Mouse (Mus musculus) lung, embryonic 16.5 days (tissue): ENCODE results near the gene Clec4g. TPM values are rescaled to one million over a fixed set of nuclear protein-coding genes. Genes with fewer than 3 reads are reported as not detected.

Source experiments
- ATAC-seq: fragments of 200-750 bp; cut with Nextera tagmentation; 2 replicates; pipeline ENCODE4 v1.8.0; 2017; ENCODE audit warnings: low read depth, mild to moderate bottlenecking, moderate library complexity
- H3K27ac ChIP-seq: fragments of 300-500 bp; sonication (generic); 2 replicates; pipeline ENCODE4 v1.5.1; 2014; ENCODE audit warnings: mild to moderate bottlenecking, control low read depth, low read length
- H3K27me3 ChIP-seq: fragments of 300-500 bp; sonication (generic); 2 replicates; pipeline ENCODE4 v1.6.1; 2014; ENCODE audit warnings: low read depth, low read length, mixed read lengths; ENCODE audit not compliant: control insufficient read depth, insufficient read depth
- H3K36me3 ChIP-seq: fragments of 300-500 bp; sonication (generic); 2 replicates; pipeline ENCODE4 v1.6.1; 2014; ENCODE audit warnings: low read length; ENCODE audit not compliant: control insufficient read depth, insufficient read depth
- H3K4me1 ChIP-seq: fragments of 300-500 bp; sonication (generic); replicated peaks from 2 replicates; pipeline ENCODE4 v1.6.1; 2014; ENCODE audit warnings: low read length, mixed read lengths; ENCODE audit not compliant: control insufficient read depth, insufficient read depth
- H3K4me2 ChIP-seq: fragments of 300-500 bp; sonication (generic); 2 replicates; pipeline ENCODE4 v1.6.1; 2014; ENCODE audit warnings: low read depth, low read length, control low read depth
- H3K4me3 ChIP-seq: fragments of 300-500 bp; sonication (generic); 2 replicates; pipeline ENCODE4 v1.5.1; 2014; ENCODE audit warnings: mild to moderate bottlenecking, low read length, control low read depth
- H3K9ac ChIP-seq: fragments of 300-500 bp; sonication (generic); 2 replicates; pipeline ENCODE4 v1.6.1; 2014; ENCODE audit warnings: low read length, control low read depth
- H3K9me3 ChIP-seq: fragments of 300-500 bp; sonication (generic); 2 replicates; pipeline ENCODE4 v1.6.1; 2016; ENCODE audit warnings: low read length; ENCODE audit not compliant: control insufficient read depth
- WGBS: fragments of 180-500 bp; shearing (Covaris S2); extraction: QIAGEN DNeasy Blood & Tissue Kit; methylation state at CpG from one replicate; pipeline ENCODE4 v1.1.7; 2014; 5-methylcytosine and 5-hydroxymethylcytosine counted together
- polyA plus RNA-seq: library from polyadenylated mRNA; unstranded; fragments of >200 nt; fragmentation: Nextera tagmentation; extraction: Ambion mirVana; gene quantifications from 2 replicates; pipeline ENCODE4 v1.2.1, GENCODE M21; 2015

Clec4g gene
- polyA plus RNA-seq, 1 experiment from 2014 or later, result 0.43 TPM

- peaks cover 12% of the 10 kb centered on the region for H3K36me3 ChIP-seq
- no peak overlapping the region for H3K27ac ChIP-seq
- no peaks in the 10 kb centered on the region; the same call in 1 of the 2 replicates for H3K9me3 ChIP-seq
- ATAC-seq, result no peak
- H3K9ac ChIP-seq, result no peak overlapping the region
- WGBS, result 41% methylated on average over 3 of the region's 3 CpGs
- no peak overlapping the region for H3K4me3 ChIP-seq
- H3K4me2 ChIP-seq, result no peak overlapping the region
- H3K4me1 ChIP-seq, result peaks cover 14% of the 10 kb centered on the region
- H3K27me3 ChIP-seq, result no peaks in the 10 kb centered on the region
These were observed 45.8 kb downstream of the Clec4g start for GRCm38 (mm10) chr8:3674671-3675070.

GRCm38 (mm10) chr8:3671980-3672491 lies 48.4 kb downstream of the Clec4g start, which contains the start of gene Fcor:
TSS of gene Fcor (minus strand) at chr8:3672362.
- Histone ChIP-seq H3K27me3 (no peaks in the 10 kb centered on the region), H3K4me3 (peak within 1 kb of the TSS; percentile 71), H3K27ac (peak within 1 kb of the TSS; percentile 66), H3K9me3 (no peaks in the 10 kb centered on the region), H3K4me2 (peak within 1 kb of the TSS; percentile 71), H3K4me1 (peaks cover 7% of the 10 kb centered on the region), H3K36me3 (no peaks in the 10 kb centered on the region), H3K9ac (peak within 1 kb of the TSS; percentile 74)
- WGBS, result 1% methylated on average over 23 of the region's 23 CpGs
- ATAC-seq, result peak; percentile 88

- ATAC-seq, result no peak
- 80% methylated on average over 2 of the region's 2 CpGs for WGBS
- H3K4me2 ChIP-seq, result no peak overlapping the region
These were observed 50.1 kb downstream of the Clec4g start for GRCm38 (mm10) chr8:3670388-3670787.

GRCm38 (mm10) chr8:3665507-3665906 lies 54.9 kb downstream of the Clec4g start, which contains the start of gene Mcemp1:
TSS of gene Mcemp1 (plus strand) at chr8:3665754.
- H3K4me3 ChIP-seq, result no peak within 1 kb of the TSS
- no peak within 1 kb of the TSS for H3K4me2 ChIP-seq
- no peaks in the 10 kb centered on the region for H3K4me1 ChIP-seq
- H3K9me3 ChIP-seq, result no peaks in the 10 kb centered on the region
- ATAC-seq, result no peak
- no peaks in the 10 kb centered on the region for H3K36me3 ChIP-seq
- H3K27ac ChIP-seq, result no peak within 1 kb of the TSS
- H3K27me3 ChIP-seq, result no peaks in the 10 kb centered on the region
- 72% methylated on average over 6 of the region's 6 CpGs for WGBS
- H3K9ac ChIP-seq, result no peak within 1 kb of the TSS

More at GRCm38 (mm10) chr8:3670388-3670787, 50.1 kb downstream of the Clec4g start:
- Histone ChIP-seq H3K9ac (no peak overlapping the region), H3K27ac (no peak overlapping the region), H3K4me1 (peaks cover 2% of the 10 kb centered on the region; the same call in 1 of the 2 replicates), H3K27me3 (no peaks in the 10 kb centered on the region), H3K36me3 (no peaks in the 10 kb centered on the region), H3K9me3 (no peaks in the 10 kb centered on the region), H3K4me3 (no peak overlapping the region)

- Histone ChIP-seq H3K4me2 (no peak overlapping the region), H3K27me3 (no peaks in the 10 kb centered on the region), H3K27ac (no peak overlapping the region), H3K9ac (no peak overlapping the region), H3K4me1 (no peaks in the 10 kb centered on the region), H3K9me3 (no peaks in the 10 kb centered on the region), H3K4me3 (no peak overlapping the region), H3K36me3 (no peaks in the 10 kb centered on the region)
- ATAC-seq, result no peak
- 45% methylated on average over 5 of the region's 5 CpGs for WGBS
These were observed 56.0 kb downstream of the Clec4g start for GRCm38 (mm10) chr8:3664405-3664804.

GRCm38 (mm10) chr8:3660889-3661288 lies 59.6 kb downstream of the Clec4g start:
- Histone ChIP-seq H3K4me1 (no peaks in the 10 kb centered on the region), H3K4me2 (no peak overlapping the region), H3K27ac (no peak overlapping the region), H3K9me3 (no peaks in the 10 kb centered on the region), H3K27me3 (no peaks in the 10 kb centered on the region), H3K4me3 (no peak overlapping the region), H3K36me3 (no peaks in the 10 kb centered on the region), H3K9ac (no peak overlapping the region)
- WGBS, result 61% methylated on average over 8 of the region's 8 CpGs
- ATAC-seq, result no peak

Other genes starting within 250 kb of the Clec4g start
- not detected in 2 replicates for gene Tex45, start 249.8 kb downstream of the Clec4g start, polyA plus RNA-seq
- gene Zfp358, start 227.5 kb downstream of the Clec4g start, polyA plus RNA-seq, result 39.1 and 41.8 TPM in 2 replicates
- 48.0 and 53.0 TPM in 2 replicates for gene Mcoln1, start 220.2 kb downstream of the Clec4g start, polyA plus RNA-seq
- gene Pnpla6, start 205.3 kb downstream of the Clec4g start, polyA plus RNA-seq, result 27.3 and 30.9 TPM in 2 replicates
- 1.1 and 2.2 TPM in 2 replicates for gene C330021F23Rik, start 152.7 kb downstream of the Clec4g start, polyA plus RNA-seq
- 6.9 and 7.7 TPM in 2 replicates for gene Camsap3, start 133.4 kb downstream of the Clec4g start, polyA plus RNA-seq
- 56.1 and 56.3 TPM in 2 replicates for gene Xab2, start 99.3 kb downstream of the Clec4g start, polyA plus RNA-seq
- 97.8 and 111 TPM in 2 replicates for gene Pet100, start 99.1 kb downstream of the Clec4g start, polyA plus RNA-seq
- 0.10 and 0.34 TPM in 2 replicates for gene Pcp2, start 95.1 kb downstream of the Clec4g start, polyA plus RNA-seq
- gene Stxbp2, start 89.7 kb downstream of the Clec4g start, polyA plus RNA-seq, result 91.6 and 112 TPM in 2 replicates
- 0.18 TPM in 1 of 2 replicates, not detected in the other for gene Retn, start 64.9 kb downstream of the Clec4g start, polyA plus RNA-seq
- gene Mcemp1, start 54.9 kb downstream of the Clec4g start, polyA plus RNA-seq, result 2.8 and 4.2 TPM in 2 replicates
- 10.0 and 10.6 TPM in 2 replicates for gene Fcor, start 48.3 kb downstream of the Clec4g start, polyA plus RNA-seq
- 36.4 and 38.2 TPM in 2 replicates for gene Trappc5, start 44.4 kb downstream of the Clec4g start, polyA plus RNA-seq
- gene Fcer2a, start 26.5 kb downstream of the Clec4g start, polyA plus RNA-seq, result 0.15 and 0.18 TPM in 2 replicates
- 0.30 and 0.47 TPM in 2 replicates for gene Cd209a, start 28.3 kb upstream of the Clec4g start, polyA plus RNA-seq
- gene Cd209e, start 133.7 kb upstream of the Clec4g start, polyA plus RNA-seq, result not detected in 2 replicates
- not detected in 2 replicates for gene Cd209d, start 157.9 kb upstream of the Clec4g start, polyA plus RNA-seq
- not detected in 2 replicates for gene Cd209b, start 206.2 kb upstream of the Clec4g start, polyA plus RNA-seq
- gene Cd209c, start 234.1 kb upstream of the Clec4g start, polyA plus RNA-seq, result 0.11 and 0.40 TPM in 2 replicates